Mouse (Mus musculus): Measurements from ENCODE around the gene Sbk3. TPM values are rescaled to one million over a fixed set of nuclear protein-coding genes. Genes with fewer than 3 reads are reported as not detected.

Gene Sbk3
- polyA plus RNA-seq, 1 experiment, result not detected

- no peak overlapping the region for H3K27ac ChIP-seq (ENCODE audit: control insufficient read depth, insufficient read depth, low read depth, low read length, poor library complexity)
- H3K4me1 ChIP-seq (ENCODE audit: control insufficient read depth, insufficient read depth, low read length), result no peaks in the 10 kb centered on the region; the same call in 1 of the 2 replicates
- 71% methylated on average over 4 of the region's 4 CpGs for WGBS
- no peak overlapping the region for H3K4me3 ChIP-seq (replicated peaks; ENCODE audit: control insufficient read depth, low read depth, low read length)
- no peak for TF ChIP-seq POLR2A (IDR thresholded peaks at IDR 0.05; ENCODE audit: borderline replicate concordance, control insufficient read depth, low read depth, low read length)
- TF ChIP-seq CTCF (IDR thresholded peaks at IDR 0.05; ENCODE audit: control insufficient read depth, insufficient read depth, low read length), result no peak
Measured at GRCm38 (mm10) chr7:4934160-4934914, 36.6 kb downstream of the Sbk3 start.

- TF ChIP-seq POLR2A (IDR thresholded peaks at IDR 0.05; ENCODE audit: borderline replicate concordance, control insufficient read depth, low read depth, low read length) (no peak), CTCF (IDR thresholded peaks at IDR 0.05; ENCODE audit: control insufficient read depth, insufficient read depth, low read length) (no peak)
- Histone ChIP-seq H3K27ac (ENCODE audit: control insufficient read depth, insufficient read depth, low read depth, low read length, poor library complexity) (no peak overlapping the region), H3K4me1 (ENCODE audit: control insufficient read depth, insufficient read depth, low read length) (no peaks in the 10 kb centered on the region), H3K4me3 (replicated peaks; ENCODE audit: control insufficient read depth, low read depth, low read length) (no peak overlapping the region)
- WGBS, result 75% methylated on average over 12 of the region's 12 CpGs
Measured at GRCm38 (mm10) chr7:4933103-4933502, 37.9 kb downstream of the Sbk3 start.

DNA sequence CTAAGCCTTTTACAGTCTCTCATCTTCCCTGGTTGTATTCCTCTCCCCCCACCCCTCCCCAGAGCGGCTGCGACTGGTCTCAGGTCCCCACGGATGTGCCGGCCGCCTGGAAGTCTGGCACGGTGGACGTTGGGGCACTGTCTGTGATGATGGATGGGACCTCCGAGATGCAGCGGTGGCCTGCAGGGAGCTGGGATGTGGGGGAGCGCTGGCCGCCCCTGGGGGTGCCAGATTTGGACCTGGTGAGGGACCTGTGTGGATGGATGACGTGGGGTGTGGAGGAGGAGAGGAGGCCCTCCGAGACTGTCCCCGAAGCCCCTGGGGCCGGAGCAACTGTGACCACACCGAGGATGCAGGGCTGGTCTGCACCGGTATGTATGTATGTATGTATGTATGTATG is 42.6 kb downstream of the Sbk3 start:
- no peak for TF ChIP-seq POLR2A (IDR thresholded peaks at IDR 0.05; ENCODE audit: borderline replicate concordance, control insufficient read depth, low read depth, low read length)
- no peak for TF ChIP-seq CTCF (IDR thresholded peaks at IDR 0.05; ENCODE audit: control insufficient read depth, insufficient read depth, low read length)
- Histone ChIP-seq H3K27ac (ENCODE audit: control insufficient read depth, insufficient read depth, low read depth, low read length, poor library complexity) (no peak overlapping the region; the same call in 1 of the 2 replicates), H3K4me3 (replicated peaks; ENCODE audit: control insufficient read depth, low read depth, low read length) (no peak overlapping the region), H3K4me1 (ENCODE audit: control insufficient read depth, insufficient read depth, low read length) (no peaks in the 10 kb centered on the region)
- 79% methylated on average over 17 of the region's 17 CpGs for WGBS

DNA sequence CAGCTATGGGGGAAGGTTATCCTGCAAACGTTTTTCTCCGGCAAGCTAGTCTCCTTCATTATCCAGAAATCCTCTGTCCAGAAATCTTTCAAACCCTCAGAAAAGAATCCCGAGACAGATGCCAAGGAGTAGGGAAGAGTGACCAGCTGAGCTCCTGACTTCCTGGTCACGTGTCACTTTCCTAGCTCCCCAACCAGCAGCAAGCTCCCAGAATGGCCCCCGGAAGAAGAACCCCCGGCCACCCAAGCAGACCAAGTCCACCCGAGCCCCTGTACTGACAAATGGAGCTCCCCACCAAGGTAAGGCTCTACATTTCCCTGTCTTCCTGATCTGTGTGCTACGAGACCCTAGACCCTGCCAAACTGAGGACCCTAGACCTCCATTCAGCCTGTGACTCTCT is 43.3 kb downstream of the Sbk3 start:
- Histone ChIP-seq H3K27ac (ENCODE audit: control insufficient read depth, insufficient read depth, low read depth, low read length, poor library complexity) (no peak overlapping the region), H3K4me3 (replicated peaks; ENCODE audit: control insufficient read depth, low read depth, low read length) (no peak overlapping the region), H3K4me1 (ENCODE audit: control insufficient read depth, insufficient read depth, low read length) (no peaks in the 10 kb centered on the region)
- no peak for TF ChIP-seq POLR2A (IDR thresholded peaks at IDR 0.05; ENCODE audit: borderline replicate concordance, control insufficient read depth, low read depth, low read length)
- no peak for TF ChIP-seq CTCF (IDR thresholded peaks at IDR 0.05; ENCODE audit: control insufficient read depth, insufficient read depth, low read length)
- 58% methylated on average over 8 of the region's 8 CpGs for WGBS

GRCm38 (mm10) chr7:4926849-4927248 is 44.1 kb downstream of the Sbk3 start:
- H3K4me3 ChIP-seq (replicated peaks; ENCODE audit: control insufficient read depth, low read depth, low read length), result no peak overlapping the region
- WGBS, result 74% methylated on average over 16 of the region's 16 CpGs
- no peaks in the 10 kb centered on the region for H3K4me1 ChIP-seq (ENCODE audit: control insufficient read depth, insufficient read depth, low read length)
- no peak overlapping the region for H3K27ac ChIP-seq (ENCODE audit: control insufficient read depth, insufficient read depth, low read depth, low read length, poor library complexity)
- TF ChIP-seq CTCF (IDR thresholded peaks at IDR 0.05; ENCODE audit: control insufficient read depth, insufficient read depth, low read length) (no peak), POLR2A (IDR thresholded peaks at IDR 0.05; ENCODE audit: borderline replicate concordance, control insufficient read depth, low read depth, low read length) (no peak)

DNA sequence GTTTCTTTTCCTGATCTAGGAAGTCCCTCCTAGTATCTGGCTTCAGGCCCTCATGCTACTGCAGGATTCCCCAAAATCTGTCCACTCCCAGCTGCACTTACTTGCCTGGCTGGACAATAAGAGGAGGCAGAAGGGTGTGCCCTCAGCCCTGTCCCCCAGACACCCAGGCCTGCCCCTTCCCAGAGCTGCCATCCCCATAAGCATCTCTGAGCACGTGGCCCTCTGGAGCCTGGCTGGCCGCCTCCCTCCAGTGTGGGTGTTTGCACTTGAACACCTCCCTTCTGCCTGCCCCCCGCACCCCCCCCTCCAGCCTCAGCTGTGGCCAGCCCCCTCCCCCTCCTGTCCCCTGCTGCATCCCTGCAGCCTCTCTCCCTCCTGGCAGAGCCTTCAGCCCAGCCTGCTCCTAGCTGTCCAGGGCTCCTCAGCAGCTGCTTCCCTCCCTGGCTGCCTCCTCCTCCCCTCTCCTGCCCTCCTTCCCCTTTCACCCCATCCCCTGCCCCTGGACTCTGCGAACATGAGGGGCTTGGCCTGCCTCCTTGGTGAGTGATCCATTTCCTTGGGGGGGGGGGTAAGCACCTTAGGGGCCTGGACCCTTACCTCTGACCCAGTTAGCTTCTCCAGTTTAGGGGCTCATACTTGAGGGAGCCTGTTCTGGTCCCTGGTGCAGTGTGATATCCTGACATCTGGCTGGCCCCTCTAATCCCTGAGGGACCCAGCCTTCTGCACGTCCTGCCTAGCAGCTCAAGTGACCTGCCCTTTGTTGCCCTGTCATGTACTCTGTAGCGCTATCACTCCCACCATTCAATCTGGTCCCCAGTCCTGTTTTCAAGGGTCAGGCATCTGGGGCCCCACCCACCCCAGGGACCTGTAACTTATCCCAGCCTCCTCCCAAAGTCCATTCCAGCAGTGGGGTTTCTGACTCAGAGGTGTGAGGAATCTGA is 45.3 kb downstream of the Sbk3 start, which contains the start of gene Ssc5d:
Gene Ssc5d (plus strand): TSS at position 345 of the 941 bp plus-strand sequence.
- H3K27ac ChIP-seq (ENCODE audit: control insufficient read depth, insufficient read depth, low read depth, low read length, poor library complexity), result no peak within 1 kb of the TSS

GRCm38 (mm10) chr7:4924891-4925301 is 46.1 kb downstream of the Sbk3 start:
- no peak overlapping the region for H3K4me3 ChIP-seq (replicated peaks; ENCODE audit: control insufficient read depth, low read depth, low read length)
- H3K27ac ChIP-seq (ENCODE audit: control insufficient read depth, insufficient read depth, low read depth, low read length, poor library complexity), result no peak overlapping the region
- H3K4me1 ChIP-seq (ENCODE audit: control insufficient read depth, insufficient read depth, low read length), result no peaks in the 10 kb centered on the region
- 14% methylated on average over 4 of the region's 4 CpGs for WGBS
- TF ChIP-seq POLR2A (IDR thresholded peaks at IDR 0.05; ENCODE audit: borderline replicate concordance, control insufficient read depth, low read depth, low read length), result no peak
- no peak for TF ChIP-seq CTCF (IDR thresholded peaks at IDR 0.05; ENCODE audit: control insufficient read depth, insufficient read depth, low read length)

More for the DNA sequence above, 45.3 kb downstream of the Sbk3 start, which contains the start of gene Ssc5d:
- 36% methylated on average over 5 of the region's 6 CpGs for WGBS
- TF ChIP-seq POLR2A (IDR thresholded peaks at IDR 0.05; ENCODE audit: borderline replicate concordance, control insufficient read depth, low read depth, low read length) (no peak), CTCF (IDR thresholded peaks at IDR 0.05; ENCODE audit: control insufficient read depth, insufficient read depth, low read length) (no peak)
- no peaks in the 10 kb centered on the region for H3K4me1 ChIP-seq (ENCODE audit: control insufficient read depth, insufficient read depth, low read length)
- H3K4me3 ChIP-seq (replicated peaks; ENCODE audit: control insufficient read depth, low read depth, low read length), result no peak within 1 kb of the TSS

DNA sequence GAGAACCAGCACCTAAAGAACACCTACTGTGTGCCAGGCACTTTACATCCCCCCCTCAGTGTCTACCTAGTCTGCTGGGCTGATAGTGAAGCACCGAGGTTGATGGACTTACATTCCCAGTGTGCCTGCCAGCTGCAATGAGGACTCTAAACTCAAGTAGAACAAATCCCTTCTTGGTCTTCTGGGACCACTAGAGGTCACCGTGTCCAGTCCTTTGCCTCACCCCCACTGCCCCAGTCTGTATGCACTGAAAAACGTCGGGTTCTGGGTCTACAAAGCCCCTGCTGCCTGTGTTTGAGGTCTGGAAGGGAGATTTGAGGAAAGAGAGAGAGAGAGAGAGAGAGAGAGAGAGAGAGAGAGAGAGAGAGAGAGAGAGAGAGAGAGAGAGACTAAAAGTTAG is 46.5 kb downstream of the Sbk3 start:
- H3K27ac ChIP-seq (ENCODE audit: control insufficient read depth, insufficient read depth, low read depth, low read length, poor library complexity), result no peak overlapping the region
- no peaks in the 10 kb centered on the region for H3K4me1 ChIP-seq (ENCODE audit: control insufficient read depth, insufficient read depth, low read length)
- H3K4me3 ChIP-seq (replicated peaks; ENCODE audit: control insufficient read depth, low read depth, low read length), result no peak overlapping the region
- TF ChIP-seq POLR2A (IDR thresholded peaks at IDR 0.05; ENCODE audit: borderline replicate concordance, control insufficient read depth, low read depth, low read length) (no peak), CTCF (IDR thresholded peaks at IDR 0.05; ENCODE audit: control insufficient read depth, insufficient read depth, low read length) (no peak)
- 3% methylated on average over 4 of the region's 4 CpGs for WGBS

All from bone marrow, adult 2 months (tissue).